In the genomic region with DNA sequence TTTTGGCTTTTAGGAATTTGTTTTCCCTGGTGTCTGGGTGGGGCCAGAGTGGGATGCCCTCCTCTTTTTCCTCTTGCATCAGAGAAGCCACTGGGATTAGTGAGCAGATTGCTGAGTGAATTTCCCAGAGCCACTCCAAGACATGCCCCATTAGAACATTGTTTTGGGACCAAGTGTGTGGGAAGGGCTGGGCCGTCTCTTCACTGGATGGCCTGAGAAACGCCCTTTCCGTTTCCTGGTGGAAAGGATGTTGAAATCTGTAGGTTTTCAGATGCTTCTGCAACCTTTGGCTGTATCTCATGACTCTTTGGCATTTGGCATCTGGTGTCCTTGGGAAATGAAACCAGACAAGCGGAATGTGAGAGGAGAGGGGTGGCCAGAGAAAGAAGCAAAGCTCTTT, we compare ENCODE assay signal across 10 mouse cellular contexts. TPM values are rescaled to one million over a fixed set of nuclear protein-coding genes. Genes with fewer than 3 reads are reported as not detected.
DNase-seq lines count a peak whose midpoint lies in the region; ATAC-seq and TF ChIP-seq lines count a peak whose summit lies in the region.
"Had no signal": no experiment of that assay in that cellular context is flagged by ENCODE, and none has a peak within 500 bp of the region (broad histone marks: within the 10 kb centered on the region; RNA-seq: fewer than 3 reads in every experiment).

No protein-coding gene starts in this region.

- peak overlapping the region; percentile 73 for H3K27ac ChIP-seq in stomach, postnatal 0 days (replicated peaks)
- H3K27ac ChIP-seq: hindbrain, embryonic 12.5 days had no signal

- H3K36me3 ChIP-seq in stomach, postnatal 0 days (ENCODE audit: control insufficient read depth, insufficient read depth, low read length), result no peaks in the 10 kb centered on the region
- H3K36me3 ChIP-seq: hindbrain, embryonic 12.5 days had no signal

- peak; percentile 45 to 81 for DNase-seq in adrenal gland, adult (ENCODE audit: inconsistent age in 2 of 2, low spot score in 1 of 2)
- DNase-seq in adrenal gland, postnatal 25 days, result no peak
- DNase-seq in urinary bladder, postnatal 14 days (ENCODE audit: low spot score), result peak; percentile 31
- no peak for DNase-seq in urinary bladder, postnatal 10 days (ENCODE audit: low spot score)
- DNase-seq in lung, adult 18-20 months, result peak; percentile 71 to 83
- DNase-seq in stomach, postnatal 0 days (ENCODE audit: low spot score), result no peak
- DNase-seq in frontal cortex, postnatal 36 days (ENCODE audit: low spot score in 2 of 2), result no peak
- no peak for DNase-seq in thymus, postnatal 14 days
- DNase-seq: cerebellum, postnatal 36 days had no signal

- peak; percentile 36; the same call in 1 of the 2 replicates for ATAC-seq in stomach, postnatal 0 days (ENCODE audit: low FRiP score, low TSS enrichment)

- no peak overlapping the region for H3K4me3 ChIP-seq in stomach, postnatal 0 days (ENCODE audit: low read depth, low read length)
- H3K4me3 ChIP-seq: hindbrain, embryonic 12.5 days had no signal

- no peaks in the 10 kb centered on the region for H3K9me3 ChIP-seq in stomach, postnatal 0 days (ENCODE audit: control insufficient read depth, low read length)
- H3K9me3 ChIP-seq: hindbrain, embryonic 12.5 days had no signal

- no peak overlapping the region for H3K9ac ChIP-seq in stomach, postnatal 0 days (ENCODE audit: low read length)
- H3K9ac ChIP-seq: hindbrain, embryonic 12.5 days had no signal

- no peak for TF ChIP-seq CTCF in stomach, postnatal 0 days (IDR thresholded peaks at IDR 0.05; ENCODE audit: low read depth)

- no peaks in the 10 kb centered on the region for H3K27me3 ChIP-seq in stomach, postnatal 0 days (ENCODE audit: control insufficient read depth, insufficient read depth, low read length)
- H3K27me3 ChIP-seq: hindbrain, embryonic 12.5 days had no signal

- H3K4me1 ChIP-seq in stomach, postnatal 0 days (replicated peaks; ENCODE audit: control insufficient read depth, insufficient read depth), result peaks cover 12% of the 10 kb centered on the region

- 52% methylated on average over 4 of the region's 4 CpGs for WGBS in stomach, postnatal 0 days

- no peak for TF ChIP-seq EP300 in stomach, postnatal 0 days (optimal IDR thresholded peaks at IDR 0.05)

- peak overlapping the region; percentile 31; the same call in 1 of the 2 replicates for H3K4me2 ChIP-seq in stomach, postnatal 0 days (replicated peaks; ENCODE audit: low read depth)
- H3K4me2 ChIP-seq: hindbrain, embryonic 12.5 days had no signal

RNA-seq across cellular contexts. Expression of a gene that starts 54.8 kb away (rescaled TPM):
- total RNA-seq in adrenal gland, postnatal 25 days (2021), result 20.4 and 22.3 TPM in 2 replicates
- polyA plus RNA-seq in stomach, postnatal 0 days (2015; fragmentation: Nextera tagmentation; extraction: Ambion mirVana), result 6.9 and 7.2 TPM in 2 replicates

Comparison
In these comparisons a context has a peak if more than half of its experiments do, and no peak if none do; other contexts are left out.
1. DNase-seq: peak in adrenal gland, adult (2 of 2), urinary bladder, postnatal 14 days (single experiment) and lung, adult 18-20 months (2 of 2); none in adrenal gland, postnatal 25 days (single experiment), urinary bladder, postnatal 10 days (single experiment), stomach, postnatal 0 days (single experiment), frontal cortex, postnatal 36 days (0 of 2) and thymus, postnatal 14 days (single experiment).